Mouse (Mus musculus) spleen, postnatal 36 days (tissue): ENCODE data around the gene Hcfc2.

Experiments used
- DNase-seq, 2 experiments: peaks; one replicate each; pipeline ENCODE4 v3.0.0; 2022; ENCODE audit warnings: low spot score in 2 of 2, mixed read lengths in 1 of 2

The Hcfc2 gene

DNA sequence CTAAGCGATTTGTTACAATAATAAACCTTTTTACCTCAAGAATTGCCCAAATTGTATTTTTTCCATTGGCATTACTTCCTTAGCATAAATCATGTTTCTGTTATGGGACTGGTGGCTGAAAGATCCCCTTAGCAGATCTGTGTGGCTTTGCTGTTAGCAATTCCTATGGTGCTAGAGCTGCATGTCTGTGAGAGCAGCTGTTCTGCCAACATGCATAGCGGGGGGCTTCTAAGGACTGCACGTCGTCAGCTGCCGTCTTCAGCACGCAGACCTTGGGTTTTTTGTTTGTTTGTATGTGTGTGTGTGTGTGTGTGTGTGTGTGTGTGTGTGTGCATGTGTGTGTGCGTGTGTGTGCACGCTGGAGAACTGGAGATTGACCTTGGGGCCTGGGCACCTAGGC lies 45.4 kb downstream of the Hcfc2 start:
- no peak for DNase-seq

DNA sequence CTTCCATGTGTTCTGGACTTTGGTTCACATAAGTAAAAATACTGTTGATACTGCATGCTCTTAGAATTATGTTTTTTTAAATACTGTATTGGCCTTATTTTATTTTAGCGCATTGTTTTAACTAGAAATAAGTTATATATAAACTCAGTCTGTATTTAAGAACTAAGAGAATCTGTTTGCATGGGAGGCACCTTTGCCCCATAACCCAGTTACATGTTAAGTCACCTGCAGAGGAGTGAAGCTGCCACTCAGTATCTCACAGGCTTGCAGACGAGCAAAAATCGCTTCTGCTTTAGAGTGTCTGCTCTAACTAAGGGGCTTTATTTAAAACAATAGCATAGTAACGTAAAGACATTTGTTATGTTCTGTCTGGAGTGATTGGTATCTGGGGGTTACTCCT lies 45.9 kb downstream of the Hcfc2 start:
- DNase-seq, result no peak

DNA sequence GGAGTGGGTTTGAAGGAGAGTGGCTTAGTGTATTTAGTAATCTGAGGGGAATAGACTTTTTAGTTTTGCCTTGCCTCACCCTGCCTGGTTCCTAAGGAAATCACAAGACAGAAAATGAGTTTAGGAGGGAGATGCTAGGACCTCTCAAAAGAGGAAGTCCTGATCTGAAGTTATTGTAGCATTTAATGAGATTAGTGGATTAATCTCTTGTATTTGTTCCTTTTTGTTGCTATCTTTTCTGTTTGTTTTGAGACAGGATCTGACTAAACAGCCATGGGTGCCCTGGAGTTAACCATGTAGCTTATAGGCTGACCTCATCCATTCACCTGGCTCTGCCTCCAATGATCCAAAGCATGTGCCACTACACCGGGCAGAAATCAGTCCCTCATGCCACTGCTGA lies 46.6 kb downstream of the Hcfc2 start:
- no peak for DNase-seq

DNA sequence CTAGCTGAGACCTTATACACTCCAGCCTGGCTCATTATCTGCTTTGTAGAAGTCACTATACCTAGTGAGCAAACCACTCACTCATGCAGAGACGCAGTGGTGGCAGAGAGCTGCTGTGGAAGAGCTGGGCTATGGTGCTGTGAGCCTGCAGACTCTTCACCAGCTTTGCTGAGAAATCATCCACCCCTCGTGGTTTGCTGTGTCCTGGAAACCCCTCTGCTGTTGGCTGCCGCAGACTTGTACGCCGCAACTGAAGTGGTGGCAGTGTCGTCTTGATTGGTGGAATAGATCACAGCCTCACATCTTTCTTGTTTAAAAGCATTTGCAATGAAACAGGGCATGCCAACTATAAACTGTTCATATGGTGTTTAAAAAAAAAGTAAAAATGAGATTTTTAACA lies 48.3 kb downstream of the Hcfc2 start:
- no peak for DNase-seq

DNA sequence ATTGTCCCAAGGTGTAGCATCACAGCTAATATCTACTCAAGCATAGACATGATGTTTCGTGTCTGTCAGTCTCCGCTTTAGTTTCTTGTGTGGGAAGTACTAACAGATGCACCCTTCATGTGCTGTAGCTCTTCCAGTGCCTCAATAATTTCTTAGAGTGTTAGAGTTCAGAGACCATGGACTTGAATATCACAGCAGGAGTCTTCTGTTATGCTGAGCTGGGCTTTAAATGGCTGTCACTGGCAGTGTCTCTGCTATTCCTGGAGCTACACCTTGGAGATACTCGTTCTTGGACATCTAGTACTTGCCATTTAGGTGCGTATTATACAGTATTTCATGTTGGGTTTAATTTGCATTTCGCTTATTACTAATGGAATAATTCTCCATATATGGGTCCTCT lies 49.3 kb downstream of the Hcfc2 start:
- DNase-seq, result no peak

DNA sequence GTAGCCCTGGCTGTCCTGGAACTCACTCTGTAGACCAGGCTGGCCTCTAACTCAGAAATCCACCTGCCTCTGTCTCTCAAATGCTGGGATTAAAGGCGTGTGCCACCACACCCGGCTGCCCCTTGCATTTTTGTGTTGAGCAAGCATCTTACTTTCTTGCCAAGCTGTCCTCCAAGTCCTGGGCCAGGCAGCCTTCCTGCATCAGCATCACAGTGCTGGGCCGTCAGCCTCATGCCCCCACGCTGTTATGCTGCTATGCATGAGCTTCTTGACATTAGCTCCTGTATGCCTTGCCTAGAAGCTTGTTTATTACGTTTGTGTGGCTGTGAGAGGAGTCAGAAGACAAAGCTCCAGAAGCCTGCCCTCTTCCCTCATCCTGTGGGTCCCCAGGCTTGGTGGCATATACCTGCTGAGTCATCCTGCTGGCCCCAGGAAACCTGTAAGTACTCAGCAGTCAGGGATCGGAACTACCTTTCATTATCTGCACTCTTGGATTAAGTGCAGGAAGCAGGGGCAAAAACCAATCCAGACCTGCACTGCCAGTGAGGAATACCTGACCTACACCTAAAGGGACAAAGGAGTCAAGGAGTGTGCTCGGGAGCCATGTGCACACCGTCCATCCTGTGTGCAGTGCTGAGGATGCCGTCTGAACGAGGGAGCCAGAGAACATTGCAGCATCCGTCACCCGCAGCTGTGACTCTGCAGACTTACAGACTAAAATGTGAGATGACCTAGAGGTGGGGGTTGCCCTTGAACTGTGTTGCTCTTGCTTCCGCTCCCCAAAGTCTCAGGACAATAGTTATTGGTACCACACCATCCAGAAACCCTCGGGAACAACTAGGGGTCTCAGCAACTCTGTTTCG lies 51.3 kb downstream of the Hcfc2 start:
- no peak for DNase-seq

DNA sequence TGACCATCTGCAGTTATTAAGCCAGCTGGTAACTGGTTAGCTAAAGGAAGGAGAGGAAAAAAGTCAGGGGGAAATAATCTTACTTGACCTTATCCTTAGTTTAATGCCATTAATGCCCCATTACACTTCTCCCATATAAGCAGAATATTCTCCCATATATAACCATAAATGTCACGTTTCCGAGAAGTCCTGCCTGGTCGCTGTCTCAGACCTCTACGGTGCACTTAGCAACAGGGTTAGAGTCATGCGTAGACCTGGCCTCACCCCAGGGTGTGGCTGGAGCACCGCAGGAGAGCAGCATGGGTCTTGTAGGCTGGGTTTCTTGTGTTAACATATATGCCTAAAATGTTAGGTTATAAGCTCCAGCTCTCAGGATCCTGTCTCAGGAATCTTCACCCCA lies 54.8 kb downstream of the Hcfc2 start:
- no peak for DNase-seq

DNA sequence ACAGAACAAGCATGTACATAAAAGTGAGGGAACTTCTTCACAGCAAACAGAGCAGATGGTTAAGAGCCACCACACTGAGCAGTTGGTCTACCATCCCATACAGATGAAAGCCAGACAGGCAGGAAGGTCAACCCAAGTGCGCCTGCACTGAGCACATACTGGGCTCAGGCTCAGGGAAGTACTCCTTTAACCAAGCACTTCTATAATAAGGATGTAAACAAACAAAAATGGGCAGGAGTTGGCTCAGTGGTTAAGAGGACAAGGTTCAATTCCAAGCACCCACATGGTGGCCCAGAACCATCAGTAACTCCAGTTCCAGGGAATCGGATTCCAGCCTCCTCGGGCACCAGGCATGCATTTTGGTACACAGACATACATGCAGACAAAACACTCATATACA lies 57.0 kb downstream of the Hcfc2 start:
- no peak for DNase-seq

DNA sequence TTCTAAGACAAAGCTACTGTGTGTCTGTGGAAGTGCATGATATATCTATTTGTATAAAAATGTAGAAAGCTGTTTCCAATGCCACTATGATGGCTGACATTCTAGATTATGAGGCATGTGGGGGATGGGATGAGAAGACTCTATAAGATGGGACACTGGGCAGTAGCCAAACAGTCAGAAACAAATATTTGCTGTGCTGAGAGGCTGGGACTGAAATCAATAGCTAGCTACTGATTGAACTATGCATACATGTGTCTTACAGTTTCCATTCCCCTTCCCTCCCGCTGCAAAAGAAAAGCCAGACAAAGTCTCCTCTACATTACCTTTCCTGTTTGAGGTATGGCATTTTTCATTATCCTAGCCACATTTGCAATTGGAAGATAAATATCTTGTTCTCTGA lies 58.7 kb downstream of the Hcfc2 start:
- no peak for DNase-seq

DNA sequence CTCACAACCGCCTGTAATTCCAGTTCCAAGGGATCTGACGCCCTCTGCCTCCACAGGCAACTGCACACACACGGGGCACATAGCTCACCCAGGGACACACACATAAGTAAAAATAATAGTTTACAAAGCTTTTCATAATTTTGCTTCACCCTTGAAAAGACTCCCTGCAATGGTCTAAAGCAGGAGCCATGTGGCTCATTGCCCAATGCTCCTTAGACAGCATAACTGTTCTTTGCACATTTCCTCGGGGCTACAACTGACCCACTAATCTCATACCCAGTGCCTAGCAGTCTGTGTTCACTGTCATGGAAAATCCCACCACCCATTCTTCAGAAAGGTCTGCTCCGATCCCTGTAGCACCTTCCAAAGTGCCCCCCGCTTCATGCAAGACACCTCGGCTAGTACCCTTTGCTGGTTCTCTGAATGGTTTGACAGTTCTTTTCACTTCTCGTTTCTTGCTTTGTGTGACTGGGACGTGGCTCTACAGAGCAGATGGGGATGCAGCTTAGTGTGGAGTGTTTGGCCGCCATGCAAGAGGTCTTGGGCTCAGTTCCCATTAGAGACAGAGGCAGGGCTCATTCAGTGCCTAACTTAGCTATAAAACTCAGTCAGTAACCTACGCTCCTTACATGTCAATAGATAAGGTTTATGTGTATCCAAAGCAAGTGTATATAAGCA lies 59.4 kb downstream of the Hcfc2 start:
- no peak for DNase-seq

DNA sequence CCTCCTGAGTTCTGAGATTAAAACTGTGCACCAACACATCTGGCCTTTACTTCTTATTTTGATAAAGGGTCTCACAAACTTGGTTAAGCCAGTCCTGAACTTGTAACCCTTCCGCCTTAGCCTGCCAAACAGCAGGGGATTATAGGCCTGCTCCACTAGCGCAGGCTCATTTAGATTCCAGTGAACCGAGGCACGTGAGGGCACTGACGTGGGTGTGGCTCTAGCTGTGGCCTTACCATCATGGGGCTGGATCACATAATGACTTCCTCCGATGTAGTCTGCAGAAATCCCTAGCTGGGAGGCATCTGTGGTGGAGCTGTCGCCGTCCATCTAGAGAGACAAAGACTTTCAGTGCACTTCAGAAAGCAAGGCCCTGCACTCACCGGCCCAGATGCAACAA lies 60.5 kb downstream of the Hcfc2 start:
- no peak for DNase-seq

DNA sequence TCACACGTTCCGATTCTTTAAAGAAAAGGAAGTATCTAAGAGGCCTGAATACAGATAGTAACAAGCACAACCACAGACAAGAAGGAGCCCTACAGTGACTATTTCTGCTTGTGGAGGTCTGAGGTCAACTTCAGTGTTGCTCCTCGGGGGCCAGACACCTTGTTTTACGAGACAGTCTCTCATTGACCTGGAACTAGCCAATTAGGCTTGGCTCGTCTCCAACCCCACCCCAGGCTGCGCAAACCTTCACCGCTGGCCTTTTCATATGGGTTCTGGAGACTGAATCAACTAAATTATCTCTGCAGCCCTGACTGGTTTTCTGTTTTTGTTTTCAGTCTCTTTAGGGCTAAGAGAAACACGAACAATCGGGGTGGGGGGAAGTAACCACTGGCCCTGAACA lies 61.4 kb downstream of the Hcfc2 start:
- no peak for DNase-seq

DNA sequence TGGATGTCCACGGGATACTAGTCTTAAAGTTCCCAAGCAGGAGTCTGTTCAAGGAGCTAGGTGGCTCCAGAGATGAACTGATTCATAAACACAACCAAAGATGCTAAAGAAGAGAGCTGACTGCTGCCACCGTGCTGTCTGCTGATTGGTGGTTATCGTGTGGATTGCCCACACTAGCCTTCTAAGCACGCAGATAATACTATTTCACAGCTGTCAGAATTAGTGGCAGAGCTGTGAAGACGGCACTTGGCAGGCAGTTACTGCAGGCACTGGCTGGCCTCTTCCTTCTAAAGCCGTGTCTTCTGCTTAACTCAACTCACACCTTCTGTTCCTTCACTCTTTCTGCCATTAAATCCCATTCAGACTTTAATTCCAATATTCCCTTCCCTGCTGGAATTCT lies 62.4 kb downstream of the Hcfc2 start:
- no peak for DNase-seq

DNA sequence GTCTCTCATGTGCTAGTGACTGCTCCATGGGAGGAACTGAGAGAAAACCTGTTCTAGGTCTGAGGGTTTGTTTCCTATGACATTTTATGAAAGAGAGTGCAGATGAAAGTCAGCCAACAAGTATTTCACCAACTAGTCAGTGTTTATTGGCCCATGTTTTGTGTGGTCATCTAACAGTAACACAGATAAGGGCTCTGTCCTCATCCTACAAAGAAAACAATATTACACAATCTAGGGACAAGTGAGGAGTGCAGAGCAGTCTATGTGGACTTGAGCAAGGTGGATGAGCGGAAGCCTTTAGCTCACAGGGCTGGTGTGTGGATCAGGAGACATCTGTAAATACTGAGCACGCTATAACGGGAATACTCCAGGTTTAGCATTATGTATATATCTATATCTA lies 62.9 kb downstream of the Hcfc2 start:
- DNase-seq, result no peak

DNA sequence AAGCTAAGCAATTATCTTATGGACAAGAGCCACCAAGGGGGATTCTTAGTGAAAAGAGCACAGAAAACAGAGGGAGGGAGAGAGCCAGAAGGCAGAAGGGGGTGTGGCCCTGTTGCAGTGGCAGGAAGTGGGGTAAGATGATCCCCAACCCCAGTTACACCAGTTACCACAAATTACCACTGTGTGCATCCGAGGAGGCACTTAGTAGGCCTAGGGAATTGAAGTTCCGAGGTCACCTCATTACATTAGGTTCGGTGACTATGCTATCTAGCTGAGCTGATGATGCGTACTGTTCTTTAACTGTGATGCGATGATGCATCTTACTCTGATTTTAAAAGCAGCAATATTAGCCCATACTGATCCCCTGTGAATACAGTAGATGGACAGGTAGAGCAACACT lies 63.7 kb downstream of the Hcfc2 start:
- DNase-seq, result no peak

DNA sequence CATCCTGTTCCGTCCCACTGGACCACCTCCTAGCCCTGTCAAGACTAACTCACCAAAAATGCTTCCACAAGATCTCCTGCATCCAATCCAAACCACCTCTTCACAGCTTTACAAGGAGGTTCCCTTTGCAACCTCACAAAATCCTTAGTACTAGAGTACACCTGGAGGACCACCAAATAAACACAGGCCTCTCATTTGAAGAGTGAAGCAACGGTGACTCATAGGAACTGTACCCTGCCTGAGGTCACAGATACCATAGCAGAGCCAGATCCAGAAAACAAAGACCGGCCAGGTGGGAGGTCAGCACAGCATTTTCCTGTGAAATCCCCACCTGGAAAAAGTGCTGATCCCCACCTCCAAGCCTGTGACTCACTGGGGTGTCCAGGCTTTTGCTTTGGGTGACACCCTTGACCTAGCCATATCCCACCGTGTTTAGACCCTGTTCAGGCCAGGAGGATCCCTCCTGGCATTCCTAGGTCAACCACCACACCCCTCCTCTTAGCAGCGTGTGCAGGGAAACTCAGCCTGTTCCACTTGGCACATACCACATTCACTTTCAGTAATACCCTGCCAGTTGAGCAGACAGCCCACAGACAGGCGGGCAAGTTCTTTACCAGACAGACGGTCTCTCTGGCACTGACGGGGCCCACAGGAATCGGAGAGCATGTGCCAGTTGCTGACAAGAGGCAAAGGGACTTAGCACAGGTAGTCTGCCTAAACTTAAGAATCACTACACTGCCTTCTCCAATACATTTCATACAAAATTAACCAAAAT lies 65.3 kb downstream of the Hcfc2 start:
- no peak for DNase-seq

DNA sequence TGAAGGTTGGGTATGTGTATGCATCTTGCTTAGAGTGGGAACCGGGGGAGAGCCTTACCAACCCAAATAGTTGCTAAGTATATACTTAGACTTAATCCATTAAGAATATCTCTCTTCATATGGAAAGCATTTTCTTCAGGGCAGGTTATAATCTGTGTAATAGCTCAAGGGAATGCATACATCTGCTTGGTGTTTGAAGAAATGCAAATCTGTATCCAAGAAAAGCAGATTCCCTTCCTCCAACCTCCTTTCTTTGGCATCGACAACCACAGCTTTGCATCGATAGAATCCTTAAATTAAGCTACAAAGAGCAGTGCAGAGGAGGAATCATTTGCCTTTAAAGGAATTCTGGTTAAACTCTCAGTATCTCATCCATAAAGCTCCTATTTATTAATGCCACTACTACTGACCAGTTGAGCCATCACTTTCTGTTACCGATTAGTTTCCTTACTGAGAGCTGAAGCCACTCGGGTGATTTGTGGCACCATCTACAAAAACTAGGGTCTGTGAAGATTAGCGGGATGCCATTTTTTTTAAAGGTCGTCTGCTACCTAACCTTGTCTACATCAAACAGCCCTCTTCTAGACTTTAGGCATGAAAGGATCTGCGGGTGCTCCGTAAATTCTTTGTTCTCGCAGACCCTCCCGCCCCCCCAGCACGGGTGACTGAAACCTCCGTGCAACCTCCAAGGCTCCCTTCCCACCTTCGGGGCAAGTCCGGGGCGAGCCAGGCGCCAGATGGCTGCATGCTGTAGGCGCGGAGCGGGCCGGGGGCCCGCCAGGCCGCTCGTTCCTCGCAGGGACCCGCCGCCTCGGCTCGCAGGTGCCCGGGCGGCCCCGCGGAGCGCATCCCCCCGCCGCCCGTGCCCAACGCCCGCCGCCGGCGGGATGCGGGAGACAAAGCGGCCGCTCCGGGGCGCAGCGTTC lies 67.1 kb downstream of the Hcfc2 start:
- peak; percentile 19 to 36 for DNase-seq

DNA sequence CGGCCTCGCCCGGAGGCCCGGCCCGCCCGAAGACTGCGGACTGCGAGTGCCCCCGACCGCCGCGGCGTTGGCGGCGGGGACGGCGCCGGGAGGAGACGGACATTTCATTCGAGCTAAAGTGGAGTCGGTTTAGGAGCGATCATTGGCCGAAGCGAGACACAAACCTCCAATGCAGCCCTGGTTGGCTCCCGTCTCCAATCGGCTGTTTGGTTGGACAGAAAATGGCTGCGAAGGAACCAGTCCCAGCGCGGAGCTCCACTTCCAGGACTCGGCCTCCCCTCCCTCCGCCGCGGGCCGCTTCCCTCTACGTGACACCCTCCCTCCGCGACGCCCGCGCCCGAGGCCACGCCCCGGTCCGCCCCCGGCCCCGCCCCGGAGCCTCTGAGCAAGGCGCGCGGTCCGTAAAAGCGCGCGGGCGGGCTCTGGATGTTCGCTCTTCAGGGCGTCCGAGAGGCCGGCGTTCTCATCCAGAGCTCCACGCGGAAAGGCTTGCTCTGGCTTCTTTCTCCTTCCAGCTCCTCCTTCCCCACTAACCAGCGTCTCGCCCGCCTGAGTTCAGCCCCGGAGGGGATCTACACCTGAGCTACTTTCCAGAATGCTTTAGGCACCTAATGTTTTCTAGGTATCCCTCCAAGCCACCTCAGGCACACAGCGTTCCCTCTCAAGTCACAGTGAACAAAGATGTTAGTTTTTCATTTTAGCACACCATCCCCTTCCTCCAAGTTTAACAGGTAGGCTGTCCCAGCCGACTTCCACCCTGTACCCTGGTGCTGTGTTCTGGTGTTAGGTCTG lies 68.1 kb downstream of the Hcfc2 start, which contains the start of gene Nfyb:
Nfyb (minus strand) TSS at position 305 of the 792 bp plus-strand sequence.
- DNase-seq, result peak; percentile 93 to 94

DNA sequence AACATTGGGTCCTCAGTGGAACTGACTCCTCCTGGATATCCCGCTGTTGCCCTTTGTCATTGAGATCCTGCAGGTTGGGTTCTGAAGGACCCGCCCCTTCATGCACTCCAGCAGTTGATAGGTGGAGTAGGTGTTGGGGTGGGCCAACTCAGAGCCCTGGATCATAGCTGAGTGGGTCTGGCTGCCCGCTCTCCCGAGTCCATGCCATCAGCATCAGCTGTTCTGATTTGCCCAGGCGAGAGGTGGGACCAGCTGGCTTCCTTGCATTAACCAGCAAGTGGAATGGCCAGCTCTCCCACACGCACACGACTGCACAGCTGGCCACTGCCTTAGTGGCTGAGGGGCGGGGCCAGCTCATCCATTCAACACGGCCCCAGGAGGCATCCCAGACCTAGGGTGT lies 72.9 kb downstream of the Hcfc2 start:
- no peak for DNase-seq

DNA sequence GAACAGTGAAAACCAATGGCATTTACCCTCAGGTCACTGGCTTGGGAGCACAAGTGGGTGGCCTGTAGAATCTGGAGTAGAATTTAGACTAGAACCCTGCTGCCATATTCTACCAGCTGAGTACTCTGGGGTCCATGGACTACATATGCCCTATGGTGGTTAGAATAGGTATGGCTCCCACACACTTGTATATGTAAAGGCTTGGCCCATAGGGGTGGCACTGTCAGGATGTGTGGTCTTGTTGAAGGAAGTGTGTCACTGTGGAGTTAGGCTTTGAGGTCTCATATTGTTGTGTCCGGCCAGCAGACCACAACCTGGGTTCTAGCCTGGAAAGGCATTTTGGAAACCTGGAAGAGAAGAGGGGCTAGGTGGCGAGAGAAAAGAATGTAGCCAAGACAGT lies 74.8 kb downstream of the Hcfc2 start:
- no peak for DNase-seq
